Mouse (Mus musculus): ENCODE results near the gene Rnf220. TPM values are rescaled to one million over a fixed set of nuclear protein-coding genes. Genes with fewer than 3 reads are reported as not detected.
"Not testable (repeated sequence)": the region's sequence is repeated elsewhere in the genome, so short reads cannot be mapped to it uniquely, and the experiment has no call there.

Rnf220 gene
- polyA plus RNA-seq, 1 experiment from 2014 or later, result 63.3 TPM

GRCm38 (mm10) chr4:117274720-117275119, 222.1 kb downstream of the Rnf220 start:
- peaks cover 41% of the 10 kb centered on the region for H3K36me3 ChIP-seq (ENCODE audit: control insufficient read depth, insufficient read depth, low read length)
- H3K4me3 ChIP-seq (ENCODE audit: low read depth, low read length), result no peak overlapping the region
- WGBS, result 95% methylated on average over 4 of the region's 4 CpGs
- H3K4me2 ChIP-seq, result no peak overlapping the region
- peaks cover 58% of the 10 kb centered on the region for H3K27me3 ChIP-seq (ENCODE audit: control insufficient read depth, insufficient read depth, low read length)
- ATAC-seq (ENCODE audit: low FRiP score), result no peak
- no peak overlapping the region for H3K9ac ChIP-seq (ENCODE audit: low read length)
- no peak for DNase-seq (ENCODE audit: low spot score, missing footprints)
- peaks cover 8% of the 10 kb centered on the region; the same call in 1 of the 2 replicates for H3K9me3 ChIP-seq (ENCODE audit: control insufficient read depth, low read length)
- H3K27ac ChIP-seq (ENCODE audit: low read depth, low read length), result no peak overlapping the region
- H3K4me1 ChIP-seq (ENCODE audit: control insufficient read depth, insufficient read depth, low read length), result peaks cover 22% of the 10 kb centered on the region

- H3K9me3 ChIP-seq (ENCODE audit: control insufficient read depth, low read length), result peaks cover 8% of the 10 kb centered on the region; the same call in 1 of the 2 replicates
- peaks cover 63% of the 10 kb centered on the region for H3K27me3 ChIP-seq (ENCODE audit: control insufficient read depth, insufficient read depth, low read length)
- peaks cover 16% of the 10 kb centered on the region for H3K4me1 ChIP-seq (ENCODE audit: control insufficient read depth, insufficient read depth, low read length)
- no peak overlapping the region for H3K4me2 ChIP-seq
- 3% methylated on average over 12 of the region's 12 CpGs for WGBS
- no peak overlapping the region for H3K4me3 ChIP-seq (ENCODE audit: low read depth, low read length)
- ATAC-seq (ENCODE audit: low FRiP score), result peak; percentile 74
- peaks cover 33% of the 10 kb centered on the region for H3K36me3 ChIP-seq (ENCODE audit: control insufficient read depth, insufficient read depth, low read length)
- no peak for DNase-seq (ENCODE audit: low spot score, missing footprints)
- peak overlapping the region; percentile 37; the same call in 1 of the 2 replicates for H3K27ac ChIP-seq (ENCODE audit: low read depth, low read length)
- H3K9ac ChIP-seq (ENCODE audit: low read length), result no peak overlapping the region
Observed at GRCm38 (mm10) chr4:117272459-117272858, 224.4 kb downstream of the Rnf220 start.

GRCm38 (mm10) chr4:117270278-117270677, 226.6 kb downstream of the Rnf220 start:
- peaks cover 44% of the 10 kb centered on the region for H3K27me3 ChIP-seq (ENCODE audit: control insufficient read depth, insufficient read depth, low read length)
- peak; percentile 97 for DNase-seq (ENCODE audit: low spot score, missing footprints)
- ATAC-seq (ENCODE audit: low FRiP score), result no peak
- peaks cover 8% of the 10 kb centered on the region; the same call in 1 of the 2 replicates for H3K9me3 ChIP-seq (ENCODE audit: control insufficient read depth, low read length)
- H3K9ac ChIP-seq (ENCODE audit: low read length), result no peak overlapping the region
- no peak overlapping the region for H3K4me3 ChIP-seq (ENCODE audit: low read depth, low read length)
- no peak overlapping the region for H3K4me2 ChIP-seq
- WGBS, result 11% methylated on average over 6 of the region's 6 CpGs
- H3K36me3 ChIP-seq (ENCODE audit: control insufficient read depth, insufficient read depth, low read length), result peaks cover 14% of the 10 kb centered on the region
- H3K4me1 ChIP-seq (ENCODE audit: control insufficient read depth, insufficient read depth, low read length), result peaks cover 16% of the 10 kb centered on the region
- H3K27ac ChIP-seq (ENCODE audit: low read depth, low read length), result no peak overlapping the region

- Histone ChIP-seq H3K9ac (ENCODE audit: low read length) (no peak overlapping the region), H3K4me1 (ENCODE audit: control insufficient read depth, insufficient read depth, low read length) (peaks cover 12% of the 10 kb centered on the region), H3K9me3 (ENCODE audit: control insufficient read depth, low read length) (no peaks in the 10 kb centered on the region), H3K4me3 (ENCODE audit: low read depth, low read length) (no peak overlapping the region), H3K4me2 (no peak overlapping the region), H3K27ac (ENCODE audit: low read depth, low read length) (no peak overlapping the region), H3K36me3 (ENCODE audit: control insufficient read depth, insufficient read depth, low read length) (0 out of 2 replicates have a peak, but pooled peaks cover under 1% of the 10 kb centered on the region), H3K27me3 (ENCODE audit: control insufficient read depth, insufficient read depth, low read length) (peaks cover 36% of the 10 kb centered on the region)
- DNase-seq (ENCODE audit: low spot score, missing footprints) (no peak), ATAC-seq (ENCODE audit: low FRiP score) (no peak)
- WGBS, result 89% methylated on average over 25 of the region's 25 CpGs
Observed at GRCm38 (mm10) chr4:117267831-117268437, 228.9 kb downstream of the Rnf220 start.

- Histone ChIP-seq H3K27ac (ENCODE audit: low read depth, low read length) (no peak overlapping the region), H3K27me3 (ENCODE audit: control insufficient read depth, insufficient read depth, low read length) (peaks cover 36% of the 10 kb centered on the region), H3K9me3 (ENCODE audit: control insufficient read depth, low read length) (no peaks in the 10 kb centered on the region), H3K4me3 (ENCODE audit: low read depth, low read length) (no peak overlapping the region), H3K36me3 (ENCODE audit: control insufficient read depth, insufficient read depth, low read length) (no peaks in the 10 kb centered on the region), H3K9ac (ENCODE audit: low read length) (no peak overlapping the region), H3K4me2 (no peak overlapping the region), H3K4me1 (ENCODE audit: control insufficient read depth, insufficient read depth, low read length) (peaks cover 7% of the 10 kb centered on the region; the same call in 1 of the 2 replicates)
- 4% methylated on average over 2 of the region's 2 CpGs for WGBS
- DNase-seq (ENCODE audit: low spot score, missing footprints) (peak; percentile 98), ATAC-seq (ENCODE audit: low FRiP score) (peak; percentile 33; the same call in 1 of the 2 replicates)
Observed at GRCm38 (mm10) chr4:117267284-117267683, 229.6 kb downstream of the Rnf220 start.

- Histone ChIP-seq H3K27ac (ENCODE audit: low read depth, low read length) (no peak overlapping the region), H3K36me3 (ENCODE audit: control insufficient read depth, insufficient read depth, low read length) (no peaks in the 10 kb centered on the region), H3K4me1 (ENCODE audit: control insufficient read depth, insufficient read depth, low read length) (0 out of 2 replicates have a peak, but pooled peaks cover 2% of the 10 kb centered on the region), H3K4me2 (no peak overlapping the region), H3K4me3 (ENCODE audit: low read depth, low read length) (no peak overlapping the region), H3K9ac (ENCODE audit: low read length) (no peak overlapping the region), H3K9me3 (ENCODE audit: control insufficient read depth, low read length) (no peaks in the 10 kb centered on the region), H3K27me3 (ENCODE audit: control insufficient read depth, insufficient read depth, low read length) (peaks cover 4% of the 10 kb centered on the region)
- 58% methylated on average over 8 of the region's 8 CpGs for WGBS
- DNase-seq (ENCODE audit: low spot score, missing footprints) (no peak), ATAC-seq (ENCODE audit: low FRiP score) (no peak)
Observed at GRCm38 (mm10) chr4:117262987-117263386, 233.9 kb downstream of the Rnf220 start.

GRCm38 (mm10) chr4:117262101-117262913, 234.5 kb downstream of the Rnf220 start:
- H3K9ac ChIP-seq (ENCODE audit: low read length), result no peak overlapping the region
- no peaks in the 10 kb centered on the region for H3K36me3 ChIP-seq (ENCODE audit: control insufficient read depth, insufficient read depth, low read length)
- ATAC-seq (ENCODE audit: low FRiP score) (no peak), DNase-seq (ENCODE audit: low spot score, missing footprints) (no peak)
- H3K4me2 ChIP-seq, result no peak overlapping the region
- H3K27me3 ChIP-seq (ENCODE audit: control insufficient read depth, insufficient read depth, low read length), result no peaks in the 10 kb centered on the region
- H3K9me3 ChIP-seq (ENCODE audit: control insufficient read depth, low read length), result no peaks in the 10 kb centered on the region
- H3K27ac ChIP-seq (ENCODE audit: low read depth, low read length), result no peak overlapping the region
- 80% methylated on average over 13 of the region's 13 CpGs for WGBS
- H3K4me3 ChIP-seq (ENCODE audit: low read depth, low read length), result no peak overlapping the region
- 0 out of 2 replicates have a peak, but pooled peaks cover 2% of the 10 kb centered on the region for H3K4me1 ChIP-seq (ENCODE audit: control insufficient read depth, insufficient read depth, low read length)

- Histone ChIP-seq H3K36me3 (ENCODE audit: control insufficient read depth, insufficient read depth, low read length) (no peaks in the 10 kb centered on the region), H3K4me3 (ENCODE audit: low read depth, low read length) (no peak overlapping the region), H3K9me3 (ENCODE audit: control insufficient read depth, low read length) (no peaks in the 10 kb centered on the region), H3K9ac (ENCODE audit: low read length) (no peak overlapping the region), H3K4me2 (no peak overlapping the region), H3K27me3 (ENCODE audit: control insufficient read depth, insufficient read depth, low read length) (no peaks in the 10 kb centered on the region), H3K4me1 (ENCODE audit: control insufficient read depth, insufficient read depth, low read length) (0 out of 2 replicates have a peak, but pooled peaks cover 2% of the 10 kb centered on the region), H3K27ac (ENCODE audit: low read depth, low read length) (no peak overlapping the region)
- 77% methylated on average over 2 of the region's 2 CpGs for WGBS
- DNase-seq (ENCODE audit: low spot score, missing footprints) (no peak), ATAC-seq (ENCODE audit: low FRiP score) (no peak)
Observed at GRCm38 (mm10) chr4:117261222-117261621, 235.6 kb downstream of the Rnf220 start.

GRCm38 (mm10) chr4:117259909-117260308, 236.9 kb downstream of the Rnf220 start:
- H3K4me2 ChIP-seq; ATAC-seq (ENCODE audit: low FRiP score); H3K27ac ChIP-seq (ENCODE audit: low read depth, low read length); H3K9me3 ChIP-seq (ENCODE audit: control insufficient read depth, low read length); H3K4me1 ChIP-seq (ENCODE audit: control insufficient read depth, insufficient read depth, low read length); DNase-seq (ENCODE audit: low spot score, missing footprints); H3K27me3 ChIP-seq (ENCODE audit: control insufficient read depth, insufficient read depth, low read length); H3K4me3 ChIP-seq (ENCODE audit: low read depth, low read length); H3K9ac ChIP-seq (ENCODE audit: low read length); H3K36me3 ChIP-seq (ENCODE audit: control insufficient read depth, insufficient read depth, low read length): not testable (repeated sequence)
- WGBS, result 75% methylated on average over 6 of the region's 6 CpGs
